Mouse (Mus musculus) cerebellum, adult (tissue): Measurements from ENCODE around the gene Acly.

Experiments used
- ATAC-seq: cut with Nextera tagmentation; 2 replicates; pipeline ENCODE4 v1.9.2; 2017; ENCODE audit warnings: mild to moderate bottlenecking, moderate library complexity, mixed read lengths; ENCODE audit not compliant: insufficient number of reproducible peaks, low FRiP score, low TSS enrichment

Gene Acly

GRCm38 (mm10) chr11:100515061-100515460, 12.7 kb downstream of the Acly start:
- ATAC-seq = no peak

GRCm38 (mm10) chr11:100513716-100514115, 14.1 kb downstream of the Acly start:
- no peak for ATAC-seq

DNA sequence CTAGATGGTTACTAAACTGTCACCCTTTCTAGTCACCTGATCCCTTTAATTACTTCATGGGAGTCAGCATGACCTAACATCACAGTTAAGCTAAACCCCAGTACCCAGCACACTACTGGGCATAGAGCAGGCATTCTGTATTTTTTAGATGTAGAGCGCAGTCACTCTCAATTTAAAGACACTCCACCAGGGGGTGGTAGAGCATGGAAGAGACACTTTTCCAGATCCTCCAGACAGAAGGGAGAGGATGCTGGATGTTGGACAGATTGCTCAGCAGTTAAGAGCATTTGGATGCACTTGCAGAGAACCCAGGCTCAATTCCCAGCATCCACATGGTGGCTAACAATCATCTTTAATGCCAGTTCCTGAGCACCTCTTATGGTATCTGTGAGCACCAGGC, 15.4 kb downstream of the Acly start:
- ATAC-seq = no peak; the same call in 1 of the 2 replicates

DNA sequence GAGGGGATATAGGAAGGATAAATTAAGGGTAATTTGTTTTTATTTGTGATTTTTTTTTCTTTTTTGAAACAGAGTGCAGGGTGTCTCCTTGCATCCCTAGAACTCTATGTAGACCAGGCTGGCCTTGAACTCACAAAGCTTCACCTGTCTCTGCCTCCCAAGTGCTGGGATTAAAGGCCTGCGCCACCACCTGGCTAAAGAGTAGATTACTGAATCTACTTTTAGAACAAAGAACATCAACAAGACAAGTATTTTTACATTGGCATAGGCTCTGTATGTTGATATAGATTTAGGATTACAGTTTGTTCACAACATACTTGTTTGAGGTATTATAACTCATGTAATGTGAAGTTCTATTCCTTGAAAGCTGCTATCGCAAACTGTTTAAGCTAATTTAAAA, 17.2 kb downstream of the Acly start:
- ATAC-seq = no peak

DNA sequence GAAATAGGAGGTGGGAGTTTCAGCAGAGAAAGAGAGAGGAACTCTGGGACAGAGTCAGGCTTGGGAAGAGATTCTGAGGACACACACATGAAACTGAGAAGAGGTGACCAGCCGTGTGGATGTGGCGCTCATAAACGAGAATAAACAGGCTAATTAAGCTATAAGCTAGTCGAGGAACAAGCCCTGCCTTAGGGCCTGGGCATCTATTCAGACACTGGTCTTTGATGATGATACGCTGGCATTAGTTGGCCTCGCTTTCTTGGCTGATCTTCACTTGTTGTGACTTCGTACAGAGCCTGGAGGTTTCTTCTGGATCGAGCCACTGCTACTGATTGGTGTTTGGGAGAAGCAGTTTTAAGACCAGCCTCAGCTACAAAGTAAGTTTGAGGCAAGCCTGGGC, 21.8 kb downstream of the Acly start:
- no peak for ATAC-seq

DNA sequence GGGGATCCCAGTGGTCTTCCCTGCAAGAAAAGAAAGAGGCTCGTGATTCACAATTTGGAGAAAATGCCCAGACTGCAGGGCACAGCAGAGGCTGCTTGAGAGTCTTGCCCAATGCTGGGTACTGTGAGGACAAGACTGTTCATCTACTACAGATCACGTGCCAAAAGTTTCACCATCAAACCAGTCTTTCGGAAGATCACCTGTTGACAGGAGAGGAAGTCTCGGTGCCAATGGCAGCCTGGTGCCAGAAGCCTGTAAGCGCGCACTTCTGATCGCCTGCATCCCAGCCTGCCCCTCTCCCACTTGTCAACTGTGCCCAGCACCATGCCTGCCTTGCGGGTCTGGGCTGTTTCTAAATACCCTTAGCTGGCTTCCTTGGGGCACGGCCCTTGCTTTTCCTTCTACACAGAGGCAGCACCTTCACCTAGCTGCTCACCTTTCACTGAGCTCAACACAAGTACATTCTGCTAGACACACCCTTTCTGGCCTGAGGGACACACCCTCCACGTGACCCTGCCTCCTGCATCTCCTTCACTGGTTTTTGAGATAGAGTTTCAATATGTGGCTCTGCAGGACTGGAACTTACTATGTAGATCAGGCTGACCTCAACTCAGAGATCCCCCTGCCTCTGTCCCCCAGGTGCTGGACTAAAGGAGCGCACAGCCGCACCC, 22.7 kb downstream of the Acly start:
- ATAC-seq = no peak

DNA sequence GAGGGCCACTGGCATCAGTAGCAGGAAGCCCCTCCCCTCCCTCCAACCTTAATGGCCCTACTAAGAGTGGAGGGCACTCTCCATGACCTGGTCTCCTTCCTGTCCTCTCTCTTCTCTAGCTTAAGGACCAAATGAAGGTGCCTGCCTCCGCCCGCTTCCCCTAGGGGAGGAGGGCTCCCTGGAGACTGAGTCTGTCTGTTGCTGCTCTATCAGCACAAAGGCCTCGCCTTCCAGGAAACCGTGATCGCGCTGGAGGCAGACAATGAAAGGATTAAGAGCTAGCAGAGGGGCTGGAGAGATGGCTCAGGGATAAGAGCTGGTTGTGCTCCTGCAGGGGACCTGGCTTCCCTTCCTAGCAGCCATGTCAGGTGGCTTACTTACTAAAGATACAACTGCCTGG, 26.5 kb downstream of the Acly start:
- no peak for ATAC-seq

- ATAC-seq = no peak
Observed at GRCm38 (mm10) chr11:100500651-100501050, 27.1 kb downstream of the Acly start.

DNA sequence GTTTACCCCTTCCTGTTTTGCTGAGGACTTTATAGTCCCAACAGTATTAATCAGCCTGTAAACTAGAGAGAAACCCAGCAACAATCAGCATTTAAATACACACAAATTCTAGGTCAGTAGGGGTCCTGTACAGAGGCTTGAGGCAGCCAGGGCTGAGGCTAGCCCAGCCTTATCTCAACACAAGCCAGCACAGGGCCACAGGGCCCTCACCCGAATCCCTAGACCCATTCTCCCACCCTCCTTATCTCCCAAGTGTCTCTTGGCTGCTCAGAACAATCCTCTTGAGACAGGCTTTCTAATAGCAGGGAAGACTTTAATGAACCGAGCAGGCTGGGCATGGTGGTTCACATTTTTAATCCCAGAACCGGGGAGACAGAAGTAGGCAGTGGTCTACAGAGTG, 27.6 kb downstream of the Acly start:
- no peak for ATAC-seq

DNA sequence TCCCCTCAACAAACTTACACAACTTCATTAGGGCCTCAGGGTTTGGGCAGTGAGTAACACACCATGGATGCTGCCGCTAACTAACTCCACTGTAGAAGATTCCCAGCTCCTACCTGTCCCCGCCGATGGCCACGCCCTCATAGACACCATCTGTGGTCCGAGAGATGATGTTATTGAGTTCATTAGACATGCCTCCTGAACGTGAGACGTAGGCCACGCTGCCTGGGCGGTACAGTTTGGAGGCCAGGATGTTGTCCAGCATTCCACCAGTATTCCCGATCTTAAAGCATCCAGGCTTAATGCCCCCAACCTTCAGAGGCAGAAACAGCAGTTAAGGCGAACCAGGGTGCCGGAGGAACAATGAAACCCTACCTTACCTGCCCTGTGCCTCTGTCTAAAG, 34.0 kb downstream of the Acly start:
- no peak for ATAC-seq

GRCm38 (mm10) chr11:100490951-100491350, 36.8 kb downstream of the Acly start:
- no peak for ATAC-seq

GRCm38 (mm10) chr11:100485801-100486538, 41.8 kb downstream of the Acly start:
- no peak for ATAC-seq

DNA sequence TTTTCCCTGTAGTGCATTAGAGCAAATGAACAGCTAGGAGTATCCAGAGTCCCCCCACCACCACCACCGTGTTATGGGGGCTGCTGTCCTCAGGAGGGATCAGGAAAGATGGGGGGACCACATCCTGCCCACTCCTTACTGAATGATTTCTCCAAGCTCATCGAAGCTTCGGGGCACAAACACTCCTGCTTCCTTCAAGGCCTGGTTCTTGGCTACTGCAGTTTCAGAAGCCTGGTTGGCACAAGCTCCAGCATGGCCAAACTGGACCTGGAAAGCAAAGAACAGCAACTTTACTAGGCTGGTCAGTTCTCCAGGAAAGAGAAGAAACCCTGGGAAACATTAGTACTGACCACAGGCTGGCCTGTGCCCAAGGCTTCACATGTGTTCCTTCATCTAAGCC, 43.3 kb downstream of the Acly start:
- ATAC-seq = no peak

- no peak for ATAC-seq
Observed at GRCm38 (mm10) chr11:100479152-100479551, 48.6 kb downstream of the Acly start.

DNA sequence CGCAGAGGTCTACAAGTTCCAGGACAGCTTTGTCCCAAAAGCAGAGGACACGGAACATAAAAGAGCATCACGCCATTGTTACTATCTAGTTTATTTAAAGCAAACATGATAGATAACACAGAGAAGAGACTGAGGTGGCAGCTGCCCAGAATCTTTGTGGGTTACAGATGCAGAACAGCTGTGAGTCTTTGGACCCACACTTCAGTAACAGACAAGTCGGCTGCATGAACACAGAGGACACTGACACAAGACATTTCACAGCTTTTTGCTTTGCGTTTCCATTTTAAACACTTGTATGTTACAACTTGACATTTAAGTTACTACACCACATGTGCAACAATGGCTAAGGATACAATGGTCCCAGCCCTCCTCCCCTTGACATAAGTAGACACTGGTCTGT, 51.5 kb downstream of the Acly start:
- no peak for ATAC-seq

- no peak for ATAC-seq
Observed at GRCm38 (mm10) chr11:100472935-100473295, 54.9 kb downstream of the Acly start.

DNA sequence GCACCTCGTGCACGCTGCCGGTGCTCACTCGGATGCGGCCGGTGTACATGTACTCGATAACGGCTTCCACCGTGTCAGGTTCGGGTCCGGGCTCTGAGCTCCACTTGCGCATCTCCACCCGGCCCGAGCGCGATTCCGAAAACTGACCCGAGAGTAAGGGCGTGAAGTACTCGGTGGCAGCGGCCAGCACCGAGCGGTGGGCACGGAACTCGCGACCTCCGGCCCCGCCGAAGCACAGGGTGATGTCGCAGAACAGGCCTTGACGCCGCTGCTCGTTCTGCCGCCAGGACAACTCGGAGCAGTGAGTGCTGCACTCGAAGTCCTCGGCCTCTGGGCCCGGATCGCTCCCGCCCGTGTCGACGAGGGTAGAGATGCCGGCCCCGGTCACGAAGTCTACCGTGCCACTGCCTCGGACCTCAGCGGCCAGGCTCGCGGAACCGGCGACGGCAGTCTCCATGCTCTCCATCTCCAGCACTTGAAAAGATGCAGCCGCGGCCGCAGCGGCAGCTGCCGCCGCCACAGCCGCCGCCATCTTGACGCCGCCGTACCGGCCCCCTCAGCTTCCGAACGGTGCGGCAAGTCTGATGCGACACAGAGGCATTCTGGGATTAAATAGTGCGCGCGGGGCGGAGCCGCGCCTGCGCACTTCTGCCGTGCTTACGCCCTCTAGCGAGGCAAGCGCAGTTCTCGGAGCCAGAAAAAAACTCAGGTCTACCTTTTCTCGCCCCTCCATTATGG, 55.4 kb downstream of the Acly start, which contains the start of gene Klhl11:
Klhl11 (minus strand) TSS at position 545 of the 738 bp plus-strand sequence.
- peak; percentile 78; the same call in 1 of the 2 replicates for ATAC-seq

DNA sequence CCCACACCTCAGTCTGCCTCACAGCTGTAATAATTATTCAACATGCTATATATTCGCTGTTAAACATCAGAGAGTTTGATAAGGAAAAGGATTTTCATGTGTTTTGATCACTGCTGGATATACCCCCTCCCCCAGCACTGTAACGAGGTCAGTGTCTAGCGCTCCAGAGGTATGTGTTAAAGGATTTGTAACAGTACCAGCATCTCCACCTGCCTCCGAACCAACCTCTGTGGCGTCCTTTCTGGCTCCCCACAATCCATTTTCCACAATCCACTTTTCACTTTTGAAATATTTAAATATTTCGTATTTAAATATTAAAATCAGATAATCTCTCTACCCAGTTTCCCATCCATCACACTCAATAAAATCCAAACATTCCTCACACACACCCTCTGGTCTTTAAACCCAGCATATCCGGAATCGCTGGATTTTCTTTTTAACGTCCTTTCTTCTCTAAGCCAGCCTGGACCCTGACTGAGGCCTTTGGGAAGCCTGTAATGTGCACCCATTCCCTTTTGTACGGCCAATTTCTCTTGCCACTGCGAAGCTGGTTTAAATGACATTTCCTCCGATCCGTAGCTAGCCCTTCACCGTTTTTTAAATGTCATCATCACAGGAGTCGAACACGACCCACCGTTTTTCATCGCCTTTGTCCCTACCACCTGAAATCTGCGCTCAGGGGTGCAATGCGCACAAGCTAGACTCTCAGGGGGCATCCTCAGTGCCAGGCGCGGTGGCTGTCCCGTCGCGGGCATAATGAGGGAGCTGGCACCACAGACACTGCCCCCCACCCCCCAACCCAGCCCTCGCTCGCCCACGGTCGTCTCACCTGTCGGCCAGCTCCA, 56.2 kb downstream of the Acly start:
- no peak for ATAC-seq

DNA sequence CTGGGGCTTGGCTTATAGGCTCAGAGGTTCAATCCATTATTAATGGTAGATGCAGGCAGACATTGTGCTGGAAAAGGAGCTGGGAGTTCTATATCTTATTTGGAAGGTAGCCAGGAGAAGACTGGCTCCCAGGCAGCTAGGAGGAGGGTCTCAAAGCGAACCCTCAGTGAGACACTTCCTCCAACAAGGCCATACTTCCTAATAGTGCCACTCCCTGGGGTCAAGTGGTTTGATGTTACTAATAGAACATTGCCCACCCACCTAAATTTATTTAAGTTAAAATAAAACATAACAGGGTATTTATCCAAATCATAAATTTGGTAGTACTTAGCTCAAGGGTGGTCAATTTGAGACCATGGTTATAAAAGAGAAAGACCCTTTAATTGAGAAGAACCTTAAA, 62.0 kb downstream of the Acly start:
- ATAC-seq = no peak

DNA sequence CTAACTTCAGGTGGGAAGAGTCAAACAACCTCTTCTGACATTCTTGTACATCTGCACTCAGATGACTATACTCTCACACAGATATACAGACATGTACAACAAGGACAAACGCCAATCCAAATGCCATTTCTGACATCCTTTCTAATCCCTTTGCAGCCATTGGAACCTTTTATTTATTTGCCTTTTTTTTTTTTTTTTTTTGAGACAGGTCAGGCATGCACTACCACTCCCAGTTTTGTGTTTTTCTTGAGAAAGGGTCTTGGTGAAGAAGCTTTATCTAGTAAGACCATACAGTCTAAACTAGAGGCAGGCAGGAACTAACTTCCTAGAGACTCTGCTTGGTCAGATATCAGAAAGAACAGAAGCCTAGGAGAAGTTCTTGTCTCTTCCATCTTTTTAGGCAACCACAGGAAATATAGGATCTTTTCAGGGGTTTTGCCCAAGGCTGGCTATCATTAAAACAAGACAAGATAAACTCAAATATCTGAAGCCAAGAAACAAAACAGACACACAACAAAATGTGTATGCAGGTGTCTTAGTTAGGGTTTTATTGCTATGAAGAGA, 62.5 kb downstream of the Acly start:
- no peak for ATAC-seq
